Mouse (Mus musculus): ENCODE results near the gene Aph1c. TPM values are rescaled to one million over a fixed set of nuclear protein-coding genes. Genes with fewer than 3 reads are reported as not detected.
"Not testable (repeated sequence)": the region's sequence is repeated elsewhere in the genome, so short reads cannot be mapped to it uniquely, and the experiment has no call there.

Gene Aph1c
- total RNA-seq, 4 experiments from 2014 or later = 0.34 to 1.9 (median 1.3) TPM

- DNase-seq (ENCODE audit: low spot score in 2 of 2) = no peak
Measured at GRCm38 (mm10) chr9:66832366-66832908, 2.1 kb downstream of the Aph1c start.

- DNase-seq (ENCODE audit: low spot score in 2 of 2) = no peak
Measured at GRCm38 (mm10) chr9:66825990-66826389, 8.5 kb downstream of the Aph1c start.

GRCm38 (mm10) chr9:66822255-66822654 is 12.3 kb downstream of the Aph1c start:
- DNase-seq (ENCODE audit: low spot score in 2 of 2) = not testable (repeated sequence)

- no peak for DNase-seq (ENCODE audit: low spot score in 2 of 2)
Measured at GRCm38 (mm10) chr9:66820996-66821395, 13.5 kb downstream of the Aph1c start.

GRCm38 (mm10) chr9:66813392-66813791 is 21.1 kb downstream of the Aph1c start:
- no peak for DNase-seq (ENCODE audit: low spot score in 2 of 2)

- DNase-seq (ENCODE audit: low spot score in 2 of 2) = not testable (repeated sequence)
Measured at GRCm38 (mm10) chr9:66805951-66806350, 28.6 kb downstream of the Aph1c start.

GRCm38 (mm10) chr9:66801947-66802346 is 32.6 kb downstream of the Aph1c start:
- no peak for DNase-seq (ENCODE audit: low spot score in 2 of 2)

- DNase-seq (ENCODE audit: low spot score in 2 of 2) = no peak
Measured at GRCm38 (mm10) chr9:66796739-66797138, 37.8 kb downstream of the Aph1c start, which contains the start of gene Gm10647. Gene Gm10647, plus strand, starts transcription at chr9:66797039.

GRCm38 (mm10) chr9:66795464-66796324 is 38.8 kb downstream of the Aph1c start, which contains the start of gene Aph1b:
Gene Aph1b, minus strand, starts transcription at chr9:66795490.
- DNase-seq (ENCODE audit: low spot score in 2 of 2) = peak; percentile 96 to 97

- DNase-seq (ENCODE audit: low spot score in 2 of 2) = no peak
Measured at GRCm38 (mm10) chr9:66794629-66795463, 39.7 kb downstream of the Aph1c start.

- DNase-seq (ENCODE audit: low spot score in 2 of 2) = no peak
Measured at GRCm38 (mm10) chr9:66787821-66788220, 46.7 kb downstream of the Aph1c start.

GRCm38 (mm10) chr9:66784552-66784951 is 50.0 kb downstream of the Aph1c start:
- not testable (repeated sequence) for DNase-seq (ENCODE audit: low spot score in 2 of 2)

- no peak for DNase-seq (ENCODE audit: low spot score in 2 of 2)
Measured at GRCm38 (mm10) chr9:66770701-66771100, 63.8 kb downstream of the Aph1c start.

- no peak for DNase-seq (ENCODE audit: low spot score in 2 of 2)
Measured at GRCm38 (mm10) chr9:66769275-66769674, 65.3 kb downstream of the Aph1c start.

GRCm38 (mm10) chr9:66768721-66769120 is 65.8 kb downstream of the Aph1c start:
- no peak for DNase-seq (ENCODE audit: low spot score in 2 of 2)

Other genes starting within 250 kb of the Aph1c start
- 10 to 100 TPM; 11.4 to 20.8 (median 13.5) TPM for gene Usp3, start 241.6 kb downstream of the Aph1c start, total RNA-seq (2022)
- gene Car12, start 121.0 kb downstream of the Aph1c start, total RNA-seq (2022) = under 1 TPM in 2 of 4 experiments, not detected in 2; 0.10 to 0.31 TPM
- 1 to 10 TPM; 1.3 to 4.6 (median 2.2) TPM for gene Aph1b, start 39.2 kb downstream of the Aph1c start, total RNA-seq (2022)
- gene Gm10647, start 37.7 kb downstream of the Aph1c start, total RNA-seq (2022) = under 1 TPM in 1 of 4 experiments, not detected in 3; 0.13 TPM
- gene Rab8b, start 85.0 kb upstream of the Aph1c start, total RNA-seq (2022) = 1 to 10 TPM; 5.1 to 6.4 (median 5.8) TPM
- gene Rps27l, start 111.4 kb upstream of the Aph1c start, total RNA-seq (2022) = 100 to 1,000 TPM; 223 to 268 (median 240) TPM
- 10 to 100 TPM; 18.3 to 23.1 (median 22.6) TPM for gene Lactb, start 140.8 kb upstream of the Aph1c start, total RNA-seq (2022)
- gene Tpm1, start 214.7 kb upstream of the Aph1c start, total RNA-seq (2022) = over 10,000 TPM; 24,112 to 28,307 (median 24,365) TPM

Data from gastrocnemius, adult 8-10 months (tissue).